Mouse (Mus musculus) kidney, postnatal 4 days (tissue): ENCODE results near the gene Zfand5.
"Not testable (repeated sequence)": the region's sequence is repeated elsewhere in the genome, so short reads cannot be mapped to it uniquely, and the experiment has no call there.

Experiments used
- DNase-seq, 2 experiments: peaks; one replicate each; pipeline ENCODE4 v3.0.0; 2021; ENCODE audit warnings: mixed read lengths in 2 of 2

Zfand5 gene

GRCm38 (mm10) chr19:21271741-21272654, at the start of gene Zfand5:
Zfand5 (plus strand) TSS chr19:21272278.
- peak; percentile 100 for DNase-seq

GRCm38 (mm10) chr19:21227131-21227530, 44.9 kb upstream of the Zfand5 start:
- peak in 1 of 2 experiments; percentile 8 for DNase-seq

- DNase-seq, result no peak
These were observed 44.3 kb upstream of the Zfand5 start for GRCm38 (mm10) chr19:21227754-21228153.

GRCm38 (mm10) chr19:21248730-21249129, 23.3 kb upstream of the Zfand5 start:
- not testable (repeated sequence) for DNase-seq

GRCm38 (mm10) chr19:21253846-21254245, 18.2 kb upstream of the Zfand5 start:
- DNase-seq, result no peak

- DNase-seq, result no peak
These were observed 16.2 kb upstream of the Zfand5 start for GRCm38 (mm10) chr19:21255920-21256319.

GRCm38 (mm10) chr19:21259453-21259852, 12.6 kb upstream of the Zfand5 start:
- no peak for DNase-seq

GRCm38 (mm10) chr19:21260280-21260679, 11.8 kb upstream of the Zfand5 start:
- DNase-seq, result no peak

- peak; percentile 14 to 35 for DNase-seq
These were observed 892 bp upstream of the Zfand5 start for GRCm38 (mm10) chr19:21271186-21271585.

- DNase-seq, result peak; percentile 77 to 87
These were observed 692 bp downstream of the Zfand5 start for GRCm38 (mm10) chr19:21272655-21273284.

GRCm38 (mm10) chr19:21273440-21273839, 1.4 kb downstream of the Zfand5 start:
- no peak for DNase-seq

GRCm38 (mm10) chr19:21274181-21274591, 2.1 kb downstream of the Zfand5 start:
- peak; percentile 41 to 66 for DNase-seq

GRCm38 (mm10) chr19:21274714-21275113, 2.6 kb downstream of the Zfand5 start:
- no peak for DNase-seq

- no peak for DNase-seq
These were observed 4.2 kb downstream of the Zfand5 start for GRCm38 (mm10) chr19:21276317-21276716.

GRCm38 (mm10) chr19:21286421-21287097, 14.5 kb downstream of the Zfand5 start:
- DNase-seq, result no peak

GRCm38 (mm10) chr19:21297411-21297810, 25.3 kb downstream of the Zfand5 start:
- no peak for DNase-seq

- DNase-seq, result no peak
These were observed 29.7 kb downstream of the Zfand5 start for GRCm38 (mm10) chr19:21301787-21302186.

GRCm38 (mm10) chr19:21307755-21308154, 35.7 kb downstream of the Zfand5 start:
- DNase-seq, result no peak

GRCm38 (mm10) chr19:21310364-21310763, 38.3 kb downstream of the Zfand5 start:
- DNase-seq, result not testable (repeated sequence)

- DNase-seq, result no peak
These were observed 43.6 kb downstream of the Zfand5 start for GRCm38 (mm10) chr19:21315701-21316100.

GRCm38 (mm10) chr19:21319618-21320017, 47.5 kb downstream of the Zfand5 start:
- DNase-seq, result no peak

- no peak for DNase-seq
These were observed 53.3 kb downstream of the Zfand5 start for GRCm38 (mm10) chr19:21325333-21325732.

- no peak for DNase-seq
These were observed 56.9 kb downstream of the Zfand5 start for GRCm38 (mm10) chr19:21328951-21329350.
